Mouse (Mus musculus): ENCODE measurements around the gene Rell1.
A peak's percentile ranks its signal among the peaks of the same experiment; 100 is the strongest.

Rell1 gene

GRCm38 (mm10) chr5:63952039-63952438, 16.7 kb downstream of the Rell1 start:
- no peak for DNase-seq

- peak; percentile 33 for DNase-seq
These were observed 17.2 kb downstream of the Rell1 start for GRCm38 (mm10) chr5:63951421-63951911.

- peak; percentile 70 for DNase-seq
These were observed 19.5 kb downstream of the Rell1 start for GRCm38 (mm10) chr5:63949195-63949594.

GRCm38 (mm10) chr5:63947526-63947925, 21.2 kb downstream of the Rell1 start:
- no peak for DNase-seq

GRCm38 (mm10) chr5:63943291-63943690, 25.4 kb downstream of the Rell1 start:
- DNase-seq: no peak

- peak; percentile 22 for DNase-seq
These were observed 26.8 kb downstream of the Rell1 start for GRCm38 (mm10) chr5:63941891-63942290.

- DNase-seq: peak; percentile 79
These were observed 30.1 kb downstream of the Rell1 start for GRCm38 (mm10) chr5:63938575-63938974.

- peak; percentile 80 for DNase-seq
These were observed 32.0 kb downstream of the Rell1 start for GRCm38 (mm10) chr5:63936740-63937139.

GRCm38 (mm10) chr5:63935581-63935980, 33.1 kb downstream of the Rell1 start:
- no peak for DNase-seq

GRCm38 (mm10) chr5:63932829-63933228, 35.9 kb downstream of the Rell1 start:
- DNase-seq: peak; percentile 65

- DNase-seq: no peak
These were observed 37.8 kb downstream of the Rell1 start for GRCm38 (mm10) chr5:63930824-63931358.

GRCm38 (mm10) chr5:63925035-63925628, 43.6 kb downstream of the Rell1 start:
- DNase-seq: no peak

GRCm38 (mm10) chr5:63923305-63924025, 45.2 kb downstream of the Rell1 start:
- peak; percentile 47 for DNase-seq

GRCm38 (mm10) chr5:63918201-63918600, 50.5 kb downstream of the Rell1 start:
- peak; percentile 40 for DNase-seq

- no peak for DNase-seq
These were observed 52.1 kb downstream of the Rell1 start for GRCm38 (mm10) chr5:63916457-63917139.

GRCm38 (mm10) chr5:63914896-63915295, 53.8 kb downstream of the Rell1 start:
- no peak for DNase-seq

- DNase-seq: no peak
These were observed 58.3 kb downstream of the Rell1 start for GRCm38 (mm10) chr5:63910171-63910960.

- no peak for DNase-seq
These were observed 61.2 kb downstream of the Rell1 start for GRCm38 (mm10) chr5:63907513-63907912.

- DNase-seq: peak; percentile 89
These were observed 62.3 kb downstream of the Rell1 start for GRCm38 (mm10) chr5:63906149-63907093.

GRCm38 (mm10) chr5:63903329-63903728, 65.4 kb downstream of the Rell1 start:
- DNase-seq: no peak

- no peak for DNase-seq
These were observed 70.9 kb downstream of the Rell1 start for GRCm38 (mm10) chr5:63897820-63898110.
